Mouse (Mus musculus): ENCODE data around the gene Prtn3.
"Not testable (repeated sequence)": the region's sequence is repeated elsewhere in the genome, so short reads cannot be mapped to it uniquely, and the experiment has no call there.

Gene Prtn3

GRCm38 (mm10) chr10:79877174-79877573, 2.9 kb downstream of the Prtn3 start:
- no peak for DNase-seq (ENCODE audit: low spot score in 2 of 2)

DNA sequence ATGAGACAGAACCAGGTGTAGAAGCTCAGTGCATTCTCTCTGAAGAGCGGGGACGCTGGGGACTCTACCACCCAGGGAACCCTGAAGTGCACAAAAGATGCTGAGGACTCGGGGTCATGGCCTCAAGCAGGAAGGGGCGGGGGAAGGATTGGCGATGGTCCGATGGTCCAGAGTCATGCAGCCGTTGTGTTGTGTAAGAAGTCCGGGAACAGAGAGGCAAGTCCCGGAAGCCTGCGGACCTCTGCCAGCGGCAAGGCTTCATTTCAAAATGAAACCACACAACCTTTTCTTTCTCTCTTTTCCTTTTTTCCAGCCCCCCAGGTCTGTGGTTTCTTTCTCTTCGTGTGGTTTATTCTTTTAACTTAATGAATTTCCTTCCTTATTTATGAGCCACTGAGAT, 3.5 kb downstream of the Prtn3 start:
- DNase-seq (ENCODE audit: low spot score in 2 of 2), result no peak

GRCm38 (mm10) chr10:79879527-79879926, 5.3 kb downstream of the Prtn3 start:
- no peak for DNase-seq (ENCODE audit: low spot score in 2 of 2)

DNA sequence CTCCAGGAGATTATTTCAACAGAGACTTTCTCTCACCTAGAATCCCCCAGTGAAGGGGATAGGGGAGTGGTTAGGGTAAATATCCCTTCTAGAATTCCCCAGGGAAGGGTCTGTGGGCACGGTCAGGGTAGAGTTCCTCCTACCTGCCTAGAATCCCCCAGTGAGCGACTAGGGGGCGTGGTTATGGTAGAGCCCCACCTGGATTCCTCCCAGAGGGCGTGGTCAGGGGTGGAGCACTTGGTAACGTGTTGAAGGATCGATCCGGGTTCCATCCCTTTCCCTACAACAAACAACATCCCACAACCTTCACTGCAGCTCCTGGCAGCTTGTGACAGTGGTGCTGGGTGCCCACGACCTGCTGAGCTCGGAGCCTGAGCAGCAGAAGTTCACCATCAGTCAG, 6.4 kb downstream of the Prtn3 start:
- no peak for DNase-seq (ENCODE audit: low spot score in 2 of 2)

DNA sequence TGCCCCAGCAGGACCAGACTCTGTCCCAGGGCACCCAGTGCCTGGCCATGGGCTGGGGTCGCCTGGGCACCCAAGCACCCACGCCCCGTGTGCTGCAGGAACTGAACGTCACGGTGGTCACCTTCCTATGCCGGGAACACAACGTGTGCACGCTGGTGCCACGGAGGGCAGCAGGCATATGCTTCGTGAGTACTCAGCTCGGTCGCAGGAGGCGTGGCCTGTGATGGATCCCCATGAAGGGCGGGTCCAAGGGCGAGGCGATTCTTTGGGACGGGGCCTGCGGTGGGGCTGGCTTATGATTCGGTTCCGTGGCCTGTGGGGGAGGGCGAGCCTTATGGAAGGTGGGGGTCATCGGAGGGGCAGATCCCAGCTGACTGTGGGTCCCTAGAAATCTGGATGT, 7.7 kb downstream of the Prtn3 start:
- no peak for DNase-seq (ENCODE audit: low spot score in 2 of 2)

- peak; percentile 83 to 89 for DNase-seq (ENCODE audit: low spot score in 2 of 2)
These were observed 9.2 kb downstream of the Prtn3 start for GRCm38 (mm10) chr10:79883297-79884084.

- no peak for DNase-seq (ENCODE audit: low spot score in 2 of 2)
These were observed 10.2 kb downstream of the Prtn3 start for GRCm38 (mm10) chr10:79884446-79884845.

DNA sequence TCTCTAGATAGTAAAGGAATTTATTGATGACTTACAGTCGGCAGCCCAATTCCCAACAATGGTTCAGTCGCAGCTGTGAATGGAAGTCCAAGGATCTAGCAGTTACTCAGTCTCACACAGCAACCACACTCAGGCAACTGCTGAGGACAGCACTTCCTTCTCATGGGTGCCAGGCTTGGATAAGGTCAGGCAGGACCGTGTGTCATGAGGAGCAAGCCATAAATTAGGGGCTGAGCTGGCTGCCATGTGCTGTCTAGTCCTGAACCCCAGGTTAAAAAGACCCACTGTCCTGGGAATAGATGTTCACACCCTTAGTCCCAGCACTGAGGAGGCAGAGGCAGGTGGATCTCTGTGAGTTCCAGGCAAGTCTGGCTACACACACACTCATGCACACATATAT, 10.7 kb downstream of the Prtn3 start:
- DNase-seq (ENCODE audit: low spot score in 2 of 2), result not testable (repeated sequence)

GRCm38 (mm10) chr10:79886054-79886453, 11.8 kb downstream of the Prtn3 start, which contains the start of gene Elane:
Gene Elane (plus strand): TSS chr10:79886247.
- DNase-seq (ENCODE audit: low spot score in 2 of 2), result no peak

- DNase-seq (ENCODE audit: low spot score in 2 of 2), result no peak
These were observed 12.3 kb downstream of the Prtn3 start for GRCm38 (mm10) chr10:79886611-79887010.

- no peak for DNase-seq (ENCODE audit: low spot score in 2 of 2)
These were observed 15.1 kb downstream of the Prtn3 start for GRCm38 (mm10) chr10:79889386-79889785.

- DNase-seq (ENCODE audit: low spot score in 2 of 2), result no peak
These were observed 16.4 kb downstream of the Prtn3 start, which contains the start of gene Cfd for GRCm38 (mm10) chr10:79890670-79891069. Gene Cfd (plus strand): TSS chr10:79890853.

- DNase-seq (ENCODE audit: low spot score in 2 of 2), result peak; percentile 79 to 84
These were observed 18.3 kb downstream of the Prtn3 start for GRCm38 (mm10) chr10:79892451-79893118.

DNA sequence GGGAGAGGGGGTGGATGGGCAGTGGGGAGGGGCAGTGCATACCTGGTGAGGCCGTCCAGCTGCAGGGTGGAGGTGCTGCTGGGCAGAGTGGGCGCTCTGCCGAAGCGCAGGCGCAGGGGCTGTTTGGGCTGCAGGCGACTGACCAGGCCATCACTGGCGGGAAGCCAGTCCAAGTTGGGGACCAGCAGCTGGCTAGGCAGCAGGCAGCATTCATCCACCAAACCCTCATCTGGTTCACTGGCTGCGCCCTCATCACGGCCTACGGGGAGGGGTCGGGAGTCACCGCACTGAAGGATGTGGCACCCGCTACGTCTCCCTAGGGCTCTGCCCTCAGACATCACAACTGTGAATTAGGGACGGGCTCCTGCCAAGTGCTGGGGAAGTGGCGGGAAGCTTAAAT, 22.0 kb downstream of the Prtn3 start:
- DNase-seq (ENCODE audit: low spot score in 2 of 2), result no peak

- DNase-seq (ENCODE audit: low spot score in 2 of 2), result no peak
These were observed 22.5 kb downstream of the Prtn3 start for GRCm38 (mm10) chr10:79896814-79897213.

GRCm38 (mm10) chr10:79897316-79898245, 23.3 kb downstream of the Prtn3 start:
- DNase-seq (ENCODE audit: low spot score in 2 of 2), result no peak

- peak; percentile 86 to 92 for DNase-seq (ENCODE audit: low spot score in 2 of 2)
These were observed 26.7 kb downstream of the Prtn3 start for GRCm38 (mm10) chr10:79900951-79901410.

- DNase-seq (ENCODE audit: low spot score in 2 of 2), result no peak
These were observed 32.4 kb downstream of the Prtn3 start for GRCm38 (mm10) chr10:79906712-79907111.

GRCm38 (mm10) chr10:79907415-79907814, 33.1 kb downstream of the Prtn3 start:
- no peak for DNase-seq (ENCODE audit: low spot score in 2 of 2)

- DNase-seq (ENCODE audit: low spot score in 2 of 2), result peak; percentile 92 to 95
These were observed 34.2 kb downstream of the Prtn3 start, which contains the start of gene Med16 for GRCm38 (mm10) chr10:79908167-79909091. Gene Med16 (minus strand): TSS chr10:79908923.

Data from right cerebral cortex, adult 2 months (tissue).